Mouse (Mus musculus) skeletal muscle tissue, adult 2 months (tissue): Measurements from ENCODE around the gene Xrra1.

ENCODE experiments used
- DNase-seq: peaks from one replicate; pipeline ENCODE4 v3.0.0-alpha.2; 2012; ENCODE audit warnings: low read depth, low spot score

The Xrra1 gene

GRCm38 (mm10) chr7:99851121-99851520 lies 7.8 kb upstream of the Xrra1 start:
- DNase-seq: no peak

- no peak for DNase-seq
These were observed 7.3 kb upstream of the Xrra1 start for GRCm38 (mm10) chr7:99851618-99852017.

GRCm38 (mm10) chr7:99853350-99853749 lies 5.6 kb upstream of the Xrra1 start:
- no peak for DNase-seq

- no peak for DNase-seq
These were observed 4.6 kb upstream of the Xrra1 start for GRCm38 (mm10) chr7:99854311-99854710.

GRCm38 (mm10) chr7:99856266-99856861 lies 2.6 kb upstream of the Xrra1 start:
- no peak for DNase-seq

- no peak for DNase-seq
These were observed 622 bp upstream of the Xrra1 start for GRCm38 (mm10) chr7:99858175-99858812.

GRCm38 (mm10) chr7:99863362-99863761 lies 4.4 kb downstream of the Xrra1 start, which contains the start of gene Spcs2:
Gene Spcs2, minus strand, starts transcription at chr7:99863462.
- no peak for DNase-seq

GRCm38 (mm10) chr7:99864241-99865028 lies 5.5 kb downstream of the Xrra1 start:
- DNase-seq: no peak

GRCm38 (mm10) chr7:99865219-99865618 lies 6.3 kb downstream of the Xrra1 start:
- DNase-seq: no peak

GRCm38 (mm10) chr7:99869296-99869695 lies 10.4 kb downstream of the Xrra1 start:
- DNase-seq: no peak

GRCm38 (mm10) chr7:99873965-99874364 lies 15.0 kb downstream of the Xrra1 start:
- DNase-seq: no peak

- no peak for DNase-seq
These were observed 17.0 kb downstream of the Xrra1 start for GRCm38 (mm10) chr7:99875891-99876290.

- peak; percentile 78 for DNase-seq
These were observed 17.4 kb downstream of the Xrra1 start for GRCm38 (mm10) chr7:99876345-99876744.

- DNase-seq: no peak
These were observed 19.3 kb downstream of the Xrra1 start for GRCm38 (mm10) chr7:99878254-99878653.

GRCm38 (mm10) chr7:99887230-99887735 lies 28.4 kb downstream of the Xrra1 start:
- DNase-seq: no peak

GRCm38 (mm10) chr7:99887743-99888142 lies 28.8 kb downstream of the Xrra1 start:
- DNase-seq: no peak

- peak; percentile 30 for DNase-seq
These were observed 30.4 kb downstream of the Xrra1 start for GRCm38 (mm10) chr7:99889175-99889880.

- peak; percentile 46 for DNase-seq
These were observed 31.3 kb downstream of the Xrra1 start for GRCm38 (mm10) chr7:99890168-99890755.

GRCm38 (mm10) chr7:99891471-99891870 lies 32.6 kb downstream of the Xrra1 start:
- DNase-seq: peak; percentile 32

- no peak for DNase-seq
These were observed 33.4 kb downstream of the Xrra1 start for GRCm38 (mm10) chr7:99892351-99892750.

- DNase-seq: no peak
These were observed 35.1 kb downstream of the Xrra1 start for GRCm38 (mm10) chr7:99893967-99894366.
